Mouse (Mus musculus): ENCODE measurements around the gene Samd3. TPM values are rescaled to one million over a fixed set of nuclear protein-coding genes. Genes with fewer than 3 reads are reported as not detected.

The Samd3 gene
- 0.32 and 0.44 TPM in 2 replicates for polyA plus RNA-seq (2012; rRNA removed)

DNA sequence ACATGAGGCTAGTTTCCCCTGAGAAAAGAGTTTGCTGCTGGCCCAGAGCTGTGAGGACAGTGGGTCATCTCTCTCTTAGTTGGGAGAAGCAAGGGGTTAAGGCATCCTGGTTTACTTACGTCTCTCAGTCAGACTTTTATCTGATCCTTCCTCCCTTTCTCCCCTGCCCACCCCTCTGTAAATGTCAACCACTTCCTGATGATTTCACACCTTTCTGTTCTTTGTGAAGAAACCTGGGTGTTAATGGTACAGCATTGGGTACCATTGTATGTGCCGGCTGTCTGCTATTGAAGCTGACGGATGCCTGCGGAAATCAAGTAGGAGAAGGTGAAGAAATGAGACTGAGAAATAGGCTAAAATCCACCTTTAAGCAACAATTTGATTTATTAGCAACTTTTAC, at the start of gene Samd3:
Gene Samd3, plus strand, starts transcription at position 220 of the 400 bp plus-strand sequence.
- DNase-seq = no peak
- peaks cover 6% of the 10 kb centered on the region for H3K4me1 ChIP-seq (ENCODE audit: control insufficient read depth, insufficient read depth, low read length)
- 67% methylated on average over 4 of the region's 4 CpGs for WGBS
- TF ChIP-seq CTCF (IDR thresholded peaks at IDR 0.05; ENCODE audit: insufficient read depth, low read length) (no peak), POLR2A (IDR thresholded peaks at IDR 0.05; ENCODE audit: borderline replicate concordance, extremely low read depth, low read depth, low read length) (no peak)
- no peak within 1 kb of the TSS for H3K4me3 ChIP-seq (replicated peaks; ENCODE audit: extremely low read depth, low read depth, low read length)

DNA sequence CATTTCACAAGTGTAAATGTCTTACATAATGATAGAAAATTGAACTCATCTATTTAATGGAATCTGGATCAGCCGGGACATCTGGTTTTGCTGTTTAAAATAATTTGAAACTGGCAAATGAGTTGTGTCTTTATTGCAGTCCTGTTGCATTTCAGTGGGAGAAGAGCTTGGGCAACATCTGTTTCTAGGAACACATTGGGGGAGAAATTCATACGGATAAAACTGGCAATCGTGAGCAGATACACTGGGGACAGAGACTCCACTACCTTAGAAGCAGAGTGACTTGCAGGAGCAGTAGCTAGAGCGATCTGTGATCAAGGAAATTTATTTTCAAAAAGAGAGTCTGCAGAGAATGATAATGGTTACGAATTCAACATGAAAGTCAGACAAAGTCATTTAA, 44.2 kb upstream of the Samd3 start:
- no peak for DNase-seq
- TF ChIP-seq POLR2A (IDR thresholded peaks at IDR 0.05; ENCODE audit: borderline replicate concordance, extremely low read depth, low read depth, low read length) (no peak), CTCF (IDR thresholded peaks at IDR 0.05; ENCODE audit: insufficient read depth, low read length) (no peak)
- whole genome bisulfite sequencing = 86% methylated on average over 5 of the region's 5 CpGs
- Histone ChIP-seq H3K4me1 (ENCODE audit: control insufficient read depth, insufficient read depth, low read length) (no peaks in the 10 kb centered on the region), H3K4me3 (replicated peaks; ENCODE audit: extremely low read depth, low read depth, low read length) (no peak overlapping the region)

DNA sequence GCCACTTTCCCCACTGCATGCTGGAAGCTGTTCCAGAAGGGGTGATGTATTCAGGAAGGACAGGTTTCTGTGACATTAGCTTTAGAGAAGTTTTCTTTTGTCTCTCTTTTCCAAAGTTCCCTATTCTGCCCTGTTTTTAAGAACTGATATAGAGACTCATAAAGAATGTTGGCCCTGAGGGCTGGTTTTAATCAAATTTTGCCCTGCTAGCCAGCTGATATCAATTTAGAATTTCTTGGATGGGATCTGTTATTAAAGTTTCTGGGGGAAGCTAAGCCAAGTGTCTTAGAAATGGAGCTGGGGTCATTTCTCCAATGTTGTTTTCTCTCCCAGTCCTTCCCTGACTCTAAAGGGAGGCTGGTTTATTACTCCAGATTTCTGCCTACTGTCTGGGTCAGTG, 38.7 kb upstream of the Samd3 start:
- Histone ChIP-seq H3K4me3 (replicated peaks; ENCODE audit: extremely low read depth, low read depth, low read length) (no peak overlapping the region), H3K4me1 (ENCODE audit: control insufficient read depth, insufficient read depth, low read length) (no peaks in the 10 kb centered on the region)
- TF ChIP-seq CTCF (IDR thresholded peaks at IDR 0.05; ENCODE audit: insufficient read depth, low read length) (no peak), POLR2A (IDR thresholded peaks at IDR 0.05; ENCODE audit: borderline replicate concordance, extremely low read depth, low read depth, low read length) (no peak)
- DNase-seq = no peak

DNA sequence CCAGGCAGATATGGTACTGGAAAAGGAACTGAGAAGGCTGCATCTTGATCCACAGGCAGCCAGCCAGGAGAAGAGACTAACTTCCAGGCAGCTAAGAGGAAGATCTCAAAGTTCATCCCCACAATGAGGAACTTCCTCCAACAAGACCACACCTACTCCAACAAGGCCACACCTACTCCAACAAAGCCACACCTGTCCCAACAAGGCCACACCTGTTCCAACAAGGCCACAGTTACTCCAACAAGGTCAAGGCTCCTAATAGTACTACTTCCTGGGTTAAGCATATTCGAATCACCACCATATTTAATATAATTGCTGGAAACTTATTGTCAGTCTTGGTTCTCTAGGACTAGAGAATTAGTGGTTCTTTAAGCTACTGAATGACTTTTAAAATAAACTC, 34.6 kb upstream of the Samd3 start:
- TF ChIP-seq CTCF (IDR thresholded peaks at IDR 0.05; ENCODE audit: insufficient read depth, low read length) (no peak), POLR2A (IDR thresholded peaks at IDR 0.05; ENCODE audit: borderline replicate concordance, extremely low read depth, low read depth, low read length) (no peak)
- Histone ChIP-seq H3K4me3 (replicated peaks; ENCODE audit: extremely low read depth, low read depth, low read length) (no peak overlapping the region), H3K4me1 (ENCODE audit: control insufficient read depth, insufficient read depth, low read length) (no peaks in the 10 kb centered on the region)
- no peak for DNase-seq
- 78% methylated on average over 1 of the region's 1 CpGs for WGBS

DNA sequence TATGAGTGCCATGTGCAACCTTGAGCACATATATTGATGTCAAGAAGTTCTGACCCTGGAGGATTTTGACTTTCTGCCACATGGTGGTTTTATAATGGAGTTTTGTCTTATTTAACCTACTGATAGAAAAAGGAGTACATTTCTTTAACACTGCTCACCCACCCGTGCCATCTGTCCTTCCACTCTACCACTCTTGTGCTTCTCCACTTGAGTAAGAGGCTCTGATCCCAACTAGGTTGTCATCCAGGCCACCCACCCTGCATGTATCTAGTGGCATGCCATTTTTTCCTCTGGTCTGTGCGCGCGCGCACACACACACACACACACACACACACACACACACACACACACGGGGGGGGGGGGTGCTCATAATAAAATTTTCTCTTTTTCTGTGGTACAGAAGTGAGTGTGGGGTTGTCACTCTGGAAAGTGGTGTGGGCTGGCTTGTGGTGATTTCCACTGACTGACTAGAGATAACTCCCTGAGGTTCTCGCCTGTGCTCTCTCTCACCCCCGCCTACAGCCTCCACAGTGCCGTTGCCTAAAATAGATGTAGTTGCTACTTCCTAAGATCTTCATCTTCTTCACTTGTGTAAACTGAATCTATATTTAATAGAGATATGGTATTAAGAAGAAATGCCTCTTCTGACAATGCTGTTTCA, 26.7 kb upstream of the Samd3 start:
- TF ChIP-seq POLR2A (IDR thresholded peaks at IDR 0.05; ENCODE audit: borderline replicate concordance, extremely low read depth, low read depth, low read length) (no peak), CTCF (IDR thresholded peaks at IDR 0.05; ENCODE audit: insufficient read depth, low read length) (no peak)
- WGBS = 84% methylated on average over 9 of the region's 9 CpGs
- H3K4me3 ChIP-seq (replicated peaks; ENCODE audit: extremely low read depth, low read depth, low read length) = no peak overlapping the region
- H3K4me1 ChIP-seq (ENCODE audit: control insufficient read depth, insufficient read depth, low read length) = no peaks in the 10 kb centered on the region
- no peak for DNase-seq

DNA sequence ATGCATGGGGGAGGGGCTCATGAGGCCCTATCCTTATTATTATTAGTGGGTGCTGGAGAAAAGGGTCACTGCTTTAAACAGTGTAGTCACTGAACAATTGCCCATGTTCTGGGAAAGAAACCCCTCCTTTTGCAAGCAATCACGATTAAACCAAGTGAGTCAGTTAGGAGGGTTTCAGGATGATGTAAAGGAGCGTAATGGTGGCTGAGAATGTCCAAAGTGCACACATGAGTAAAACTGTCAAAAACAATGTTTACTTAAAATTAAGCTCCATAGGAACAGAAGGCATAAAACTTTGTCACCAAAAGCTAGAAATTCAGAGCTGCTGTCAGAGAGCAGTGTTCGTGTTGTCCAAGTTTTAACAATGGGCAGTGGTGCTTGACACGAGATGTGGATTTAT, 8.8 kb upstream of the Samd3 start:
- WGBS = 81% methylated on average over 4 of the region's 4 CpGs
- TF ChIP-seq CTCF (IDR thresholded peaks at IDR 0.05; ENCODE audit: insufficient read depth, low read length) = no peak
- TF ChIP-seq POLR2A (IDR thresholded peaks at IDR 0.05; ENCODE audit: borderline replicate concordance, extremely low read depth, low read depth, low read length) = no peak

DNA sequence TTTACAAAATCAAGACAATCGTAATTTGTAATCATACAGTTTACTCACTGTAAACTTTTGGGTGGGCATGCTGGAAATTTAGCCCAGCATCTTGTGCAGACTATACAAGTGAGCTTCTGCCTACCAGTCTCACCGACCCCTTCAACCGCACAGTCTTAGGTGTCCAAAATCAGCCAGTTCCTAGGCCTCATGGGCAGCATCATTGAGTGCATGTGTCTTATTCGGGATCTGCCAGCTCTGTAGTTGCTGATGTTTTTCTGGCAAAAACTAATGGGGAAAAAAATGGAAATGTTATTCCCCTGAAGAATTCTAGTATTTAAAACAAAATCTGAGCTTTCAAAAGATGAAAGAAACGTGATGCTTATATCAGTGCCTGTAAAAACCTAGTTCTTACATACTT, 3.3 kb upstream of the Samd3 start:
- H3K4me1 ChIP-seq (ENCODE audit: control insufficient read depth, insufficient read depth, low read length) = peaks cover 2% of the 10 kb centered on the region
- DNase-seq = no peak
- TF ChIP-seq CTCF (IDR thresholded peaks at IDR 0.05; ENCODE audit: insufficient read depth, low read length) (no peak), POLR2A (IDR thresholded peaks at IDR 0.05; ENCODE audit: borderline replicate concordance, extremely low read depth, low read depth, low read length) (no peak)
- 59% methylated on average over 5 of the region's 5 CpGs for WGBS
- no peak overlapping the region for H3K4me3 ChIP-seq (replicated peaks; ENCODE audit: extremely low read depth, low read depth, low read length)

More for the DNA sequence above, 8.8 kb upstream of the Samd3 start:
- no peak overlapping the region for H3K4me3 ChIP-seq (replicated peaks; ENCODE audit: extremely low read depth, low read depth, low read length)
- DNase-seq = no peak
- H3K4me1 ChIP-seq (ENCODE audit: control insufficient read depth, insufficient read depth, low read length) = no peaks in the 10 kb centered on the region

DNA sequence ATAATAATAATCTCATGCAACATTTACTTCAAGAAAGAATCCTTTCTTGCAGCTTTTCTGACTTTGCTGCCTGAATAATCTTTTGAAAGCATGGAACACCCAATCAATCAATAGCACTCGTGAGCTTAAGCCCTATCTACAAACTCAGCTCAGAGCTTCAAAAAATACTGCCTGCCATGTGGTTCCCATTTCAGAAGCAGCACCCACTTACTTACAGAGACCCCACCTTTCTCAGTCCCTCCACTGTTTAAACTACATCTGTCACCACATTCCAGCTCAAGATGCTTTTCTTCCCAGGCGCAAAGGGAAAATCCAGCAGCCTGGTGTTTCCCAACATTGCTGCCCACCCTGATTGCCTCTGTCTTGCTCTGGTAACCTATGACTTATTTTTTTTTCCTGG, 2.8 kb upstream of the Samd3 start:
- DNase-seq = no peak

DNA sequence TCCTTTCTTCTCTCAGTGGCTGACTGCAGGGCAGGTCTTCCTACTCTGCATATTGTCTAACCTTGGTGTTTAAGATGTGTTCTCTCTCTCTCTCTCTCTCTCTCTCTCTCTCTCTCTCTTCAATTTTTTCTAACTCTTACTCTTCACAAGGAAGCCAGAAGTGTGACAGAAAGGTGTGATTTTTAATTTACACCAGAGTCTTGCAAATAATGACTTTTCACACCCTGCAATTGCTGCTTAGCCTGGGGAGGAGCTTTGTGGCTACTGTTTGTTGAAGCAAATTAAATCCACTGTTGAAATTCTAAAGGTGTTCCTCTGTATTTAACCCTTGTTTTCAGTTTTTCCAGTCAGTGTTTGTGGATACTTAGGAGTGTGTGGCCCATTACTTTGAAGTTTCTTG, 1.3 kb upstream of the Samd3 start:
- peaks cover 6% of the 10 kb centered on the region for H3K4me1 ChIP-seq (ENCODE audit: control insufficient read depth, insufficient read depth, low read length)
- no peak overlapping the region for H3K4me3 ChIP-seq (replicated peaks; ENCODE audit: extremely low read depth, low read depth, low read length)
- DNase-seq = no peak
- no peak for TF ChIP-seq CTCF (IDR thresholded peaks at IDR 0.05; ENCODE audit: insufficient read depth, low read length)
- no peak for TF ChIP-seq POLR2A (IDR thresholded peaks at IDR 0.05; ENCODE audit: borderline replicate concordance, extremely low read depth, low read depth, low read length)

More for the DNA sequence above, 2.8 kb upstream of the Samd3 start:
- Histone ChIP-seq H3K4me3 (replicated peaks; ENCODE audit: extremely low read depth, low read depth, low read length) (no peak overlapping the region), H3K4me1 (ENCODE audit: control insufficient read depth, insufficient read depth, low read length) (peaks cover 2% of the 10 kb centered on the region)
- TF ChIP-seq POLR2A (IDR thresholded peaks at IDR 0.05; ENCODE audit: borderline replicate concordance, extremely low read depth, low read depth, low read length) (no peak), CTCF (IDR thresholded peaks at IDR 0.05; ENCODE audit: insufficient read depth, low read length) (no peak)
- 47% methylated on average over 2 of the region's 2 CpGs for WGBS

DNA sequence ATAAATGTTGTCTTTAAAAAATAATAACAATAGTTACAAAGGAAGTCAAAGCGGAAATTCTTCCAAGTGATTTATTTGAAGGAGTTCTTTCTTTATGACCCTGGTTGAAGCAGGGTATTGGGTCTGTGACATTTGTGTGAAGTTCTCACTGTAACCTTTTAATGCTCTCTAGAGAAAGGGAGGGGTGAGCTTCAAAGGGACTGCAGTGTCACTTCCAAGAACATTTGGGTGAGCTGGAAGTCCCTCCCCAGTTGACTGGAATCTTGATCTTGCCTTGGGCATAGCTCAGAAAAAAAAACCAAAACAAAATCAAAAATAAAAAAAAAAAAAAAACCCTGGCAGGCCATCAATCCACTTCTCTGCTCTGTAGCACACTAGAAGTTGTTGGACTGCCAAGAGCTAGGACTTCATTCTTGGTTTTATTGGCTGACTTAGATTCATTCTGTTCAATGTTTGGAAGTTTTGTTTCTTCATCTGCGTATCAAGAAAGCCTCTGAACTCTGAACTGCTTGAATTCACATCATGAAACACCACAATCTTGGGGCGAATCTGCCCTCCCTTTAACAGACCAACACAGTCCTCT, 2.7 kb downstream of the Samd3 start:
- no peak overlapping the region for H3K4me3 ChIP-seq (replicated peaks; ENCODE audit: extremely low read depth, low read depth, low read length)
- DNase-seq = no peak
- peaks cover 6% of the 10 kb centered on the region for H3K4me1 ChIP-seq (ENCODE audit: control insufficient read depth, insufficient read depth, low read length)
- no peak for TF ChIP-seq POLR2A (IDR thresholded peaks at IDR 0.05; ENCODE audit: borderline replicate concordance, extremely low read depth, low read depth, low read length)
- 56% methylated on average over 3 of the region's 3 CpGs for WGBS
